Mouse (Mus musculus): ENCODE measurements around the gene Tmem268.

Tmem268 gene

GRCm38 (mm10) chr4:63555111-63555510 lies 3.5 kb upstream of the Tmem268 start:
- DNase-seq (ENCODE audit: low read depth, low spot score) = no peak

DNA sequence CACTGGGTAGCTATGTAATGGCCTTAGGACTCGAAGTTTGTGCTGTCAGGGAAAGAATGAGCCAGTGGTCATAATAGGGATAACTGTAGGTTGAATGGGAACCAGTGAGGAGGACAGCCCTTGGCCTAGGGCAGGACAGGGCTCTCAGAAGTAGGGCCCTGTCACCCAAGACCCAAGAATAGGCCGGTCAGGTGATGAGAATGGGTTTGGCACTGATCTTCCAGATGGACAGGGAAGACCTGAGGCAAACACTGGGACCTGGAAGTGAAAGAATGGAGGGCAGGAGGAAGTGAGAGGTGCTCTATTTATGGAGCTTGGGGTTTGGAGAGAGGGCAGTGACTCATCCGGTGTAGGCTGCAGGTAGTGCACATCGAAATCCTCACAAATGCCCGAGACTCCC lies 1.9 kb upstream of the Tmem268 start:
- DNase-seq (ENCODE audit: low read depth, low spot score) = no peak

DNA sequence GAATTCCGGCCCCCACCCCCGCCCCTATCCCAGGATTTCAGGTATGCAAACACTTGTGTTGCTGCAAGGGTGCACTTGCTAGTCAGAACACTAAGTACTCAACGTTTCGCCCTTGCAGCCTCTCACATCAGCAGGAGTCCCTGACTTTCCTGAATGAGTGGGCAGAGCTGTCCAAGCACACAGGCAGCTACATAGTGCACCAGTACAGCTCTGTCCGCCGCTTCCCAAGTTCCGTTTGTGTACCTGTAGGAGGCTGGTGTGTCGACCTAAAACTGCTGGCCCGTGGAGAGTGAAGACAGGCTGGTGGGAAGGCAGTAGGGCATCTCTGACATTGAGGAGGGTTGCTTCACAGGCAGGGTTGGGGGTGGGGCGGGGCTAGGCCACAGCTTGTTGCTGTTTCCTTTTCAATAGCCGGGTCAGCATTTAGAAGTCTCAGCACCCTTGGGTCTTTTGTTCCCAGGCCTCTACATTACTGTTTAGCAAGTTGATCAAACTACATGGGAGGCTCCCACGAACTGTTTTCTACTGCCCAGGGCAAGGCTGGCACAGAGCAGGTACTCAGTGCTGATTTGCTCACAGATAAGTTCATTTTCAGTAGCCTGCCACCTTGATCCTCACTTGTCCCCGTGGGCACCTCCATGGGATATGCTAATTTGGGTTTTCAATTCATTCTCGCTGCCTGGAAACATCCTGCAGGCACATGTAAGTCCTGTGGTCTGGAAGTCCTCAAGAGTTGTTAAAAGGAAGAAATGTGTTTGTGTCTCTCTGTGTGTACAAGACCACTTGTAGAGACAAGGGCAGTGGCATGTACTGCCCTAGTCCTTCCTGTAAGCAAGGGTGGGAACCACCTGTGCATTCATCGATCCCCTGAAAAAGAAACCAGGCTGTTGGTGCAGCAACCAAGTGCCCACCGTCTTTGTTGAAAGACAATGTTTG lies 1.2 kb upstream of the Tmem268 start:
- DNase-seq (ENCODE audit: low read depth, low spot score) = peak; percentile 20

DNA sequence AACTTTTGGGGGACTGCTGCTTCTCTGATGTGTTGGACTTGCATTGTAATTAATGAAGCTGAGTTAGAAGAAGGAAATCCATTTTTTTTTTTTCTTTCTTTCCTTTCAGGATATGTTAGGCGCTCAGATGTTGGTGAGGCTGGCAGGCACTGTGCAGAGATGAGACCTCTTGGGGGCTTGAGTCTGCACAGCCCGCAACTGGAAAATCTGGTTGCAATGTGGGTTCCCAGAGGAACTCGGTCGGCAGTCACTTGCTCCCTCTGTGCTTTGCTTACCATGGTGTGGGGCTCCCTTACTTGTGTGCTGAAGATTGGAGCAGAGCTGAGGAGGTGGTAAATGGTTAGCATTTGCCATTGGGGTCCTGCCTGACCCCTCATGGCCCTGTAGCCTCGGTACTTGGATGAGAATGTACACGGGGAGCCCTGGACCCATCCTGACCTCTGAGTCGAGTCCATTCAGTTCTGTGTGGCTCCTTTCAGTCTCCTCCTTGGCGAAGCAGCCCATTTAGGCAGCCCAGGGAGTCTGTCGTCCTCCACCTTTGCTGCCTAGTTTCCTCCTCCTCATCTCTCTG lies 631 bp downstream of the Tmem268 start:
- no peak for DNase-seq (ENCODE audit: low read depth, low spot score)

DNA sequence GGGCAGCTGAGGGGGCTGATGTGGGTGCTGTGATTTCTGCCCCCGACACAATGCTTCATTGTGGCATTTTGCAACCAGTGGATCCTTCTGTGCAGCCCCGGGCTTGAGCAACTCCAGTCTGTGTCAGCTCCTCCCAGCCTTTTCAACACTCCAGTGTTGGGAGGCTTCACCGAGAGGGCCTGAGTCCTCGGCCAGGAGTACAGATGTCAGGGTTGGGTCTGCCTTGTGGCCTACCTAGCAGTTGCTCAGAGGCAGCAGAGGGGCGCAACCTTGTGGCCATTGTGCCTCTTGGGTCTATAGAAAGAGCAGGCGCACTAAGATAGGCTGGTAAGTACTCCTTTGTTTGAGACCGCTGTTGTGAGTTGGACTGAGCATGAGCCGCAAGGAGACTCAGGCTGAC lies 1.5 kb downstream of the Tmem268 start:
- DNase-seq (ENCODE audit: low read depth, low spot score) = peak; percentile 33

DNA sequence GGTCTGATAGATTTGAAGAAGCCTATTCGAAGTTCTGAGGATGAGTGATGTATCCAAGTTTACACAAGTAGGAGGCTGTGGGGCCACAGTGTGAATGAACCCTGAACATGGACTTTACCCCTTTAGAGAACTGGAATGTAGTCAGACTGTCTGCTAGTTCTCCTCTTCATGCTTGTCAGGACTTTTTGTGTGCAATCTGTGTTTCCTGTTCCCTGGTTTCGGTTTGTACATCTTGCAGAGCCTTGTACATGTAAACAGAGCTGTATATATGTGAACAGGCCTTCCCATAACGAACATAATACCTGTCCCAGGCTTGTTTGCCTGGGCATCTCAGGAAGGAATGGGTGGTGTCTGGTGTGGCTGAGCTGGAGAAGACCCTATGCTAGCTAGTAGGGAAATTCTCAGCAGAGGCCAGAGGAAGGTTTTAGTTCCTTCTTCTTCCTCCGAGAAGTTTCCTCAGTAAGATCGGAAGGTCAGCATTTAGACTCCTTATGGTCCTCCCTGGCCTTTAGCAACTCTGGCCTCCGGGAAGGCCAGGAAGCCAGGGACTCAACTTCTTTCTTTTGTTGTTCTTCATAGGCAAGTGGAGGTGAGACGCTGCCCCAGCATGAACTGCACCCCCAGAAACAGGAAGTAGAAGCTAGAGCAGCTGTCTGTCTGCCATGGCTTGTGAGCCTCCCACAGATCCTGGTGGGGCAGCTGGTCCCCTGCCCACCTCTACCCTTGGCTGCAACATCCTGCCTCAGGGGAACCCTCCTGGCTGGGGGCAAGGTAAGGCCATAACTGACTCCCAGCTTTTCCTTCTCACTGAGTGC lies 3.5 kb downstream of the Tmem268 start:
- peak; percentile 62 for DNase-seq (ENCODE audit: low read depth, low spot score)

- no peak for DNase-seq (ENCODE audit: low read depth, low spot score)
Measured at GRCm38 (mm10) chr4:63562742-63563141, 4.2 kb downstream of the Tmem268 start.

GRCm38 (mm10) chr4:63567712-63568390 lies 9.3 kb downstream of the Tmem268 start:
- no peak for DNase-seq (ENCODE audit: low read depth, low spot score)

GRCm38 (mm10) chr4:63569322-63569721 lies 10.7 kb downstream of the Tmem268 start:
- DNase-seq (ENCODE audit: low read depth, low spot score) = no peak

GRCm38 (mm10) chr4:63570208-63570781 lies 11.7 kb downstream of the Tmem268 start:
- no peak for DNase-seq (ENCODE audit: low read depth, low spot score)

DNA sequence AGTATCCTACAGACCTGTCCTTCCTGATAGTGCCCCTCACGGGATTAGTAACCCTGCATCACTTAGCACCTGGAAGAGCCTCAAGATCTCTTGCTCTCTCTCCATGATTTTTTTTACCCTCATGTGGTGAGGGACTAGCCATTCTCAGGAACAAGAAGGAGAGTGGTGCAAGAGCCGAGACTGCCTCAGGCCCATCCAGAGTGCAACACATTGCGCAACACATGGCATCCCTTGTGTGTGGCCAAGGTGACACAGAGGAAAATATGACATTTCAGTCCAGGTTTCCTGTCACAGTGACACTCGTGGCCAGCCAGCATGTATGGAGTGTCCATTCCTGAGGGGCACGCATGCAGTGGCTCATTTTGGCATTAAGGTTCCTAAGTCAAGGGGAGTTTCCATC lies 14.0 kb downstream of the Tmem268 start:
- no peak for DNase-seq (ENCODE audit: low read depth, low spot score)

- DNase-seq (ENCODE audit: low read depth, low spot score) = no peak
Measured at GRCm38 (mm10) chr4:63579649-63580048, 21.1 kb downstream of the Tmem268 start.

DNA sequence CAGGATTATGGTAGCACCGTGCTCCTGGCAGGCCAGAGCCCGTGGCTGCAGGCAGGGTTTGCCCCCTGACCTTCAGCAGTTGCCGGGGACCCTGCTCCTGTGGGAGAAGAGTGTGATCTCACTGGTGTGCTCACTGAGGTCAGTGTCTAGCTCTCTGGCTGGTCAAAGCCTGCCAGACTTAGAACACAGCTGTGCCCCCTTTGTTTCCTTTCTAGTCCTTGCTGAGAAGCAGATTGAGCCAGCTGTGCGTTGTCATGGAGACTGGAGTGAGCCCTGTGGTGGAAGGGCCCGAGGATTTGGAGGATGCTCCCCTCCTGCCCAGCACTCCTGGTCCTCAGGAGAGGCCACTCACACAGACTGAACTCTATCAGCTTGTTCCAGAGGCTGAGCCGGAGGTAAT lies 21.5 kb downstream of the Tmem268 start:
- no peak for DNase-seq (ENCODE audit: low read depth, low spot score)

DNA sequence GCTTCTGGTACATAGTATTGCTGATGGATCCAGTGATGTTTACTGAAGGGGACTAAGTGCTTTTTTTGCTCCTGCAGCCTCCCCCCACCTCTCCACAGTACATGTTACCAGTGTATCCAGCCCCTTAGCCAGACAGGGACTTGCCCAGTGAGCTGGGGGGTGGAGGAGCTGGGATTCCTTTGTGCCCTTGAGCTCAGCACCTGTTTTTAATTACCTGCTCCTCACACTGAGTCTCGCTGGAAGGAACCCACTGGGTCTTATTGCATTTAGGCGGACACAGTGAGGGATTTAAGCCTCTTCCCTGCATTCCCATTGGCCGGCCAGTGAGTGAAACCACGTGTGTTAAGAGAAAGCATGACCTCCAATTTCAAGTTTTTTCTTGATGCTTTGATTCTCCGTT lies 24.0 kb downstream of the Tmem268 start:
- no peak for DNase-seq (ENCODE audit: low read depth, low spot score)

DNA sequence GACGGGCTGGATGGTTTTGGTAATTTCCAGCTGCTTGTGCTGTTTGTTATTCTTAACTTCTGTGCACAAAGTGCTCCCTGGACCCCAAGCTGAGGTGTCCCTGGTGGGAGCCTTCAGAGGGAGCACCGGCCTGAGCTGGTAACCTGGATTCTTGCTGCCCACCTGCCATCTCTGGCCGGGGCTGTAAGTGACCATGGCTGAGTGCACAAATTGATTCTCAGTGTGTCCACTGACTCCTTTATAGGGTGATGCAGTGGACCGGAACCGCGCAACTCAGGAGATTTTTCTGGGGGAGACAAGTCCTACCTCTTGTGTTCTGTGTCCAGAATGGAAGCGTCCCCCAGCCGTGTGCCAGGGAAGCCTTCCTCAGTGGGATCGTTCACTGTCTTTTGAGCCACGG lies 26.6 kb downstream of the Tmem268 start:
- DNase-seq (ENCODE audit: low read depth, low spot score) = no peak

- no peak for DNase-seq (ENCODE audit: low read depth, low spot score)
Measured at GRCm38 (mm10) chr4:63586240-63586639, 27.7 kb downstream of the Tmem268 start.

- no peak for DNase-seq (ENCODE audit: low read depth, low spot score)
Measured at GRCm38 (mm10) chr4:63589987-63590386, 31.4 kb downstream of the Tmem268 start.

DNA sequence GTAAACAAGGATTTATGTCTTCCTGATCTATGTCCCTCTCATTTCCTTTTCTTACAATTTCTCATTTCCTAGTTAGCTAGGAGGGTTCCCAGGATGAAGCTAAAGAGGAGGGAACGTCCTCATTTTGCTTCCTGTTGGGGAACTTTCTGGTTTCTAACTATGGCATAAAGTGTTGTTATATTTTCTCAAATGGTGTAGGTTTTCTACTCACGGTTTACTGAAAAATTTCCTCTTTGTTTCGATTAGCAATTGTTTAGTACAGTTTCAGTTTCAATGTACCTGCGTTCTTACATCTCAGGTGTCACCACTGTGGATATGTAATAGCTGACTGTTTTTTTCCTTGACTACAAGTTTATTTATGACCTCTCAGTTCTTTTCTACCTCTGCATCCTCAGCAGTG lies 32.0 kb downstream of the Tmem268 start:
- DNase-seq (ENCODE audit: low read depth, low spot score) = peak; percentile 23

DNA sequence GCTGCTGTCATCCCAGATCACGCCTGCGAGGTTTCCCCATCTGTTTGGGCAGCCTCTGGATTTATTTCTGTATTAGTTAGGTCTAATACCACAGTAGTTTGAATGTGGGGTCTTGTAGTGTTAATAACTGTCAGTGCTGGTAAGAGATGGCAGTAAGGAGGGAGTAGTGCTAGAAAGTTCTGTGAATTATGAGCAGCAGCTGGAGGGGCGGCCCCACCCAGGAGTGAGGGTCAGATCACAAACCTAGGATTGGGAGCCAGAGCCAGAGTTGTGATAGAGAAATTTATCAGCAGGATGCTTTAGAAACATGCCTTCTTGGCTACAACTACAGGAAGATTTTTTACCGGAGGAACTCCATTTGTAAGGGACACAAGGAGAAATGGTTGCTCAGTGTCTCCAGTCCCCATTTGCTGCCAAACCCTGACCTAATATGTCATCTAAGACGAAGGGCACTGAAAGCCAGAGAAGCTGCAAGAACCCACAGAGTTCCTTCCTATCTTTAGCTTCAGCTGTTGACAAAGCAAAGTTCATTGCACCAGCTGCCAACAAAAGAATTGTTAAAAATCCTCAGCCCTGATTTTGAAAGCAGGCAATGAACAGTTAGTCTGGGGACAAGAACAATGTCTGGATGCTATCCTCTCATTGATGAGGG lies 36.0 kb downstream of the Tmem268 start:
- DNase-seq (ENCODE audit: low read depth, low spot score) = no peak

GRCm38 (mm10) chr4:63595259-63595658 lies 36.7 kb downstream of the Tmem268 start:
- peak; percentile 71 for DNase-seq (ENCODE audit: low read depth, low spot score)

- DNase-seq (ENCODE audit: low read depth, low spot score) = no peak
Measured at GRCm38 (mm10) chr4:63596010-63596409, 37.4 kb downstream of the Tmem268 start.
